Mouse (Mus musculus): ENCODE data around the gene Rbm24.

The Rbm24 gene

DNA sequence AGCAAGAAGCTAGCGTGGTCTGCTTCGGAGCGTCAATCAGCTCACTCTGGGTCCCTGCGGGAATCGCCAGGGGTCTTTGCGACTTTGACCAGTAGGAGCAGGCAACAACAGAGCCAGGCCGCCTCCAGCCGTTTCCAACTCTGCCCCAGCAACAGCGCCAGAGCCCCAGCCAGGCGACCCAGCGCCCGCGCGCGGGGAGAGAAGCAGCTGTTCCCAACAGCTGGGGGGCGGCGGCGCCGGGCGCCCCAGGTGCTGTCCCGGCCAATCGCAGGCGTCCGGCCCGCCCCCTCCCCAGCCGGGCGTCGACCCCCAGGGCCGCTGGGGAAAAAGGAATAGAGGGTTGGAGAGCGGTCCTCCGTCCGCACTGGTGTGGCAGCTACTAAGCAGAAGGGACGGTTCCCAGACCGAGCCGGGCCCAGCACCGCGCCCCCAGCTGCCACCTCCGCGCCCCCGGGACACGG lies at the start of gene Rbm24:
TSS of gene Rbm24 (plus strand) at position 294 of the 461 bp plus-strand sequence.
- peak; percentile 21; the same call in 1 of the 2 replicates for ATAC-seq (ENCODE audit: low TSS enrichment)

DNA sequence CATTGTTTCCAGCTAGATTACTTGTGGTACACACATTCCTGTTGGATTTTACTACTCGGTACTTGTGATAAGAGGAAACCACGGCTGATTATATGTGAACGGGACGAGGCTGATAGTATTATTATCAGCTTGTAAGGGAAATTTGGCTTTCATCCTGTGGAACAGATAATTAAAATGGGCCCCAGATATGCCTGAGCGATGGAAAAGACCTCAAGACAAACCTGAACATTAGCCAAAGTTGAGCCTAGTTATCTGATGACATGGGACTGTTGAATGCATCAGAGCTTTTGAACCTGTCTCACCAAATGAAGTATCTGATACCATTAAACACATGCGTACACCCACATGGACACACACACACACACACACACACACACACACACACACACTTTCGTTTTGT lies 45.4 kb upstream of the Rbm24 start:
- no peak for ATAC-seq (ENCODE audit: low TSS enrichment)

DNA sequence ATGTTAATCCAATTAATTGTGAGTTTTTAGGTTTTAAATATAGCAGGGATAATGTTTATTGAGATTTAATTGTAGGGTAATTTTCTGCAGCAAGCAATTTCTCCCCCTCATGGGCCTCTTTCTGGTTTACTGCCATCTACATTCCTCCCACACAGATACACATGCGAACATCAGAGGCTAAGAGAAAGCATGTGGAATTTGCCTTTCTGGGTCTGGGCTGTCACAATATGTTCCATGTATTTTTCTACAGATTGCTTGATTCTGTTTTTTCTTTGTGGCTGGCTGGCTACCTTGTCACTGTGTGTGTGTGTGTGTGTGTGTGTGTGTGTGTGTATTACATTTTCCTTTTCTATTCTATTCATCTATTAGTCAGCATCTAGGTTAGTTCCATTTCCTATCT lies 42.9 kb upstream of the Rbm24 start:
- ATAC-seq (ENCODE audit: low TSS enrichment): no peak

DNA sequence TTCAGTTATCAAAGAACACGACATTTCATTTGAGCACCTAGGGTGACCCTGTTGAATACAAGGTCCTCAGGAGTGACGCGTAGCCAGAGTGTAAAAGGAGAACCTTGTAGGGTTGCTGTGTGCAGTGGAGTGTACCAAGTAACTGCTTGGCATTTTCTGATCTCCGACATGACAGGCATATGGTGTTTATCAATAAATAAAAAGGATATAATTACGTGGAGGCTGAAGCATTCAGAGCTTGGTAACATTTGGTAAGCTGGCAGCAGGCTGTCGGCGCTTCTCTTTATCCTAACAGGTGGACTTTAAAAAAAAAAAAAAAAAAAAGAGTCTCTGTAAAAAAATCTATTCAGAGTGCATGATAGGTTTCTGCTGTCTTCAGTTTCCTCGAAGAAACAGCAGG lies 30.8 kb upstream of the Rbm24 start:
- no peak for ATAC-seq (ENCODE audit: low TSS enrichment)

DNA sequence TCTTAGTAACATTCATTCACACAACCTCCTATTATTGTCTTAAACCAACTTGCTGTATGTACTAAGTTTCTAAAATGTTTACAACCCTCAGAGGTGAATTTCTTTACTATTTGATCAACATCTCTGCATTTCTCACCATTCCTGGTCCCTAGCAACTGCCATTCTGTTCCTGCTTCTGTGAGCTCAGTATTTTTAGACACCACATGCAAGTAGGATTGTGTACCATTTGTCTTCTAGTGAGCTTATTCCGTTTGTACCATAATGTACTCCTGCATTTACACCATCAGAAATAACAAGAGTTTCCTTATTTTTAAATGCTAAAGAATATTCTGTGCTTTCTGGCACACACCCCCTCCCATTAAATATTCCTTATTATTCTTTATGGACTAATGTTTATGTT lies 26.6 kb upstream of the Rbm24 start:
- ATAC-seq (ENCODE audit: low TSS enrichment): peak; percentile 85; the same call in 1 of the 2 replicates

DNA sequence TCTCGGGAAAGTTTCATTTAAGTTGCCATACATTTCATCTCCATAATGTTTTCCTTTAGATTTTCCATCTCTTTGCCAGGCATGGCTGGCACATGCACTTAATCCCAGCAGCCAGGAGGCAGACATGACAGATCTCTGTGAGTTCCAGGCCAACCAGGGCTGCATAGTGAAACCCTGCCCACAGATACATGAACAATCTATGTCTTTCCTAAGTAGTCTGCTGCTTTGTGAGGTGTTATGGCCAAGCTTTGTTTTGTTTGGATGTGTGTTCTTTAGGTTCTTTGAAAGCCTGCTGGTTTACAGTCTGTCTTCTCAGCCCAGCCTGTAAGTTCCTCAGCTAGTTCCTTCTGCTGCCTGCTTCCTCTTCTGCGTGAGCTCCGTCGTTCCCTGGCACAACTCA lies 25.3 kb upstream of the Rbm24 start:
- ATAC-seq (ENCODE audit: low TSS enrichment): no peak

DNA sequence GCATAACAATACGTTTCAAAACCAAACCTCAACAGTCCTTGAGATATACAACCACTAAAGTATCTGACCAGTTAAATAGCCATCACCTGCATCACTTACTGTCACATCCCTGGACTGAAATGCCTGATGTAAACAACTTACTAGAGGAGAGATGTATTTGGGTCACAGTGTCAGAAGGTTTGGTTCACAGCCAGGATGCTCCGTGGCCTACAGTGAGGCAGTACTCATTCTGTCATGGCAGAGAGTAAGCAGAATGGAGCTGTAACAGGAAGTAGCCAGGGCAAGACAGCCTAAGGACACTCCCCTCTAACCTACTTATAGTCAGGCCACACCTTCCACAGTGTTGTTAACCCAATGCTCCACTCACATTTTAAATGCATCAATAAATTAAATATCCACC lies 24.3 kb upstream of the Rbm24 start:
- ATAC-seq (ENCODE audit: low TSS enrichment): no peak

DNA sequence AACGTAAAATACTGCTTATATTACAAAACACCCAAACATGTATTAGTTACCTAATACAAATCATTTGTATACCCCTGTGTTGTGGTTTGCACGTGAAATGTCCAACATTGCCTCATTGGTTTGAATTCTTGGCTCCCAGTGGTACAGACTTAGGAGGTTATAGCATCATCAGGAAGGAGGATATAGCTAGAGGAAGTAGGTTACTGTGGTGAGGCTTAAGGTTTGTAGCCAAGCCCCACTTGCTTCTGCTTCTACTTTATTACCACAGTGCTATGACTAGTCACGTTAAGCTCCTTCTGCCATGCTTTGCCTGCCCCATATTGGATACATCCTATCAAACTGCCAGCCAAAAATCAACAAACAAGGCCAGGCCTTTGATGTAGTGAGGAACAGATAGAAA lies 21.0 kb upstream of the Rbm24 start:
- ATAC-seq (ENCODE audit: low TSS enrichment): no peak

DNA sequence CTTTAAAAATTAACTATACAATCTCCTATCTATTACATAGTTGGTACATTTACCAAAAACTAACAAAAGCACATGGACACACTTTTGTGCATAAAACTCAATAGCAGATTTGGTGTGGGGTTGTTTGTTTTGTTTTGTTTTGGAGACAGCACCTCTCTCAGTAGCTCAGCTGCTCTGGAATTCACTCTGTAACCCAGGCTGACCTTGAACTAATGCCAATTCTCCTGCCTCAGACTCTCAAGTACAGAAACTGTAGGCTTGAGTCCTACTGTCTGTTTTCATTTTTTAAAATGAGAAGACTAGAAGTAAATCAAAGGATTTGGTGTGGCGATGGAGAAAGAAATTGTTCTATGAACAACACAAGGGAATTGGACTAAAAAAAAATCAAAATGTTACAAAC lies 11.1 kb upstream of the Rbm24 start:
- ATAC-seq (ENCODE audit: low TSS enrichment): no peak

DNA sequence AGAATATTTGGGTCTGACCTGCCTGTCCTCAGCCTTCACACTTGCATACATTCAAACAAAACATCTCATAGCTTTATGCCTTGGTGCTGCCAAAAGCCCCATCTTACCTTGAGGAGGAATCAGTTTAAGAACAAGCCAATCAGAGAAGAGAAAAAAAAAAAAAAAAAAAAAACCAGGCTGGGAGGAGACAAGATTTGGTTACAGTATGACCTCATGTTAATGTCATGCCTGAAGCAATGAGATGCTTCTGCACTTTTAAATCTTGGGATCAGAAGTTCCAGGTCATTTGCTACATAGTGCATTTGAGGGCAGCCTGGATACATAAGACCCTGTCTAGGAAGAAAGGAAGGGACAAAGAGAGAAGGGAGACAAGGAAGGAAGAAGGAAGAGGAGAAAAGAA lies 6.0 kb upstream of the Rbm24 start:
- ATAC-seq (ENCODE audit: low TSS enrichment): no peak

DNA sequence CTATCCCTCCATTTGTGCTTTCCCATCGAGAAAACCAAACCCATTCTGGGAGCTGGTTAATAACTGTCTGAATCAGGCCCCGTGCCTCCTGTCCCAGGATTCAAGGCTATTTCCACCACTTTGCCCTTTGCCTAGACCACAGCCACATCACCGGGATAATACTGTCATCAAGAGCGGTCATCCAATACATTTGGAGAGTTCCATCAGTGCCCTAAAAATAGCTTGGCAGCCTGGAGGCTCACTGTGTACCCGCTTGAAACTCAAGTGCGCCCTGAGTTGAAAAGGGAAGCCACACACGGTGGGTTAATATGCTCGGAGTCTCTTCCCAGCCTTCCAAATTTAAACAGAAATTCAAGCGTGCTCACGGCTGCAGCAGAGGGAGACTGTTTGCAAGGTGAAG lies 4.6 kb upstream of the Rbm24 start:
- peak; percentile 35; the same call in 1 of the 2 replicates for ATAC-seq (ENCODE audit: low TSS enrichment)

DNA sequence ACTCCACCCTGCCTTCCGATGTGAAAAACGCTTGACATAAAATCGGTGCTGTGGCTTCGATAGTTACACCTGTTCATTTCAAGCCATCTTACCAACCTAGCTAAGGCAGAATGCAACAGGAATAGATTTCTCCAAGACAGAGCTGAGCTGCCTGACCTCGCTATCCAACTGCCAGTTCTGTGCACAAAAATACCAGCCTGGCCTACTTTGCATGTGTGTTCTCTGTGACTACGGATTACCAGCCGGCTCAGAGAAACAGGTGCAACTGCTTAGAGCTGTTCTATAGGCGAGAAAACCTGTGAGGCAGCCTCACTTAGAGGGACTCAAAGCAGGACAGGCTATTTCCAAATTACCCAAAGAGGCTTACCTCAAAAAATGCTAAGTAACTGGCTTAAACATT lies 4.2 kb upstream of the Rbm24 start:
- peak; percentile 74 for ATAC-seq (ENCODE audit: low TSS enrichment)

DNA sequence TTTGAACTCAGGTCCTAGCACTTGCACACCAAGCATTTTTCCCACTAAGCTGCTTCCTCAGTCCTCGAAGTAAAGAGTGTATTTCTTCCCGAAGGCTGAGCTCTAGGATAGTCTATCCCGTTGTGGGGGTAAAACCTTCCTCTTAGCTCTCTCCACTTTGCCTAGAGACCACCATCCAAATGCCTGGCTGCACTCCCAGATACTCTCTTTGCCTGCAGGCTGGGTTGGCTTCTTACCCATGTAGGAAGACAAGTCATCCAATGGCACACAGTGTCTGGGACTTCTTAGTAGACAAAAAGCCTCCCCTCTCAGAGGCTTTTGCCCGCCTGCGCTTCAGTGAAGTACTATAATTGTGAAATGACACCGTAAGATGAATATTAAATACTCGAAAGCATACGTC lies 2.2 kb upstream of the Rbm24 start:
- ATAC-seq (ENCODE audit: low TSS enrichment): no peak

DNA sequence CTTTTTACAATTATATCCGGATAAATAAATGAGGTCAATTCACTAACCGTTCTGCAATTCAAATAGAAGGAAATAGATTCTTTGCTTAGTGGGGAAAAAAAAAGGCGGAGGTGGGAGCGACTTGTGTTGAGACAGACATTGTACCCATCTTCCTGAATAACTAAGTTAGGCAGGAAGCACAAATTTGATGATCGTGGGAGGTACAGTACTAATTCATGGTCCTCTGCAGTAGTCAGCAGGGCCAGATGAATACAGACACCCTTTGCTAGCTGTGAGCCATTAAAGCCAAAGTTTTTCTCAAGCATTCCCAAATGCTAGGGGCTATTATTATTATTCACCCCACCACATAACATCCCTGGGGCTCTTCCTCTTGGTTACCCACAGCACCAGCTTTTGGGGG lies 640 bp upstream of the Rbm24 start:
- no peak for ATAC-seq (ENCODE audit: low TSS enrichment)

DNA sequence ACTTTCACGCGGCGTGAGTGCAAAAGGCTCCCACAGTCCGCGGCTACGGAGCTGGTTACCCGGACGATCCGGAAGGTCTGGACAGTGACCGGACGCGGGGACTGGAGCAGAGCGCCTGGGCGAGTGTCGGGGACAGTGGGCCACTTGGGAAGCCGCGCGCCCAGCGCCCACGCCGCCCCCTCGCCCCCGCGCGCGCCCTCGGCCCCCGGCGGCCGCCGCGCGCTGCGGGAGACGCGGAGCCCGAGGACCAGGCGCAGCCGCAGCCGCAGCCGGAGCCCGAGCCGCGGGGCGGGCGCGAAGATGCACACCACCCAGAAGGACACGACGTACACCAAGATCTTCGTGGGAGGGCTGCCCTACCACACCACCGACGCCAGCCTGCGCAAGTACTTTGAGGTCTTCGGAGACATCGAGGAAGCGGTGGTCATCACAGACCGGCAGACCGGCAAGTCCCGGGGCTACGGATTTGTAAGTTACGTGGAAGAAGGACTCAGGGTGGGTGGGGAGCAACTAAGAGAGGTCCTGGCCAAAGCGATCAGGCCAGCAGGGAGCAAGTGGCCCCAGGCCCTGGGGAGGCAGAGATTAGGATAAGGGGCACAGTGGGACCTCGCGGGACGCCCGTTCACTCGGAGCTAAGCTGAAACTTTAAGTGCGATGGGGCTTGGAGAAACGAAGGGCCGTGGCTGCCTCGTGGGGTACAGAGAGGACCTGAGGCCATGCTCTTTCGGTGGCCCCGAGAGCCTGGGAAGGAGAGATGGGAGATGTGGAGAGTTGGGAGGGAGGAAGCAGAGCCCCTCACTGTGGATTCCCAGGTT lies 704 bp downstream of the Rbm24 start:
- peak; percentile 42; the same call in 1 of the 2 replicates for ATAC-seq (ENCODE audit: low TSS enrichment)

DNA sequence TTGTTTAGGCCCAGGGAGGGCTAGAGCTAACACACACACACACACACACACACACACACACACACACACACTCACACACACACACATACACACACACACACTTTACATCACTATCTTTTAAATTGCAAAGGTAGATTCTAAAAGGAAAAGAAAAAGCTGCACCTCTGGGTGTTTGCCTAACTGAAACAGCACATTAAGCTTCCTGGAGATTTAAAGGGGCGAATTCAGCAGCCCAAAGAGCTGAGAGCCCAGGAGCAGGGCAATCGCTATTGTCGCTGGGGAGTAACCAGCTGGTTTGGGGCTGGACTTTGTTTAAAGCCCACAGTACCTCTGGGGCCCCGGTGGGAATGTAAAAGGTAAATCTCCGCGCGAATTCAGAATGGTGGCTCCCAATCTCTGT lies 1.4 kb downstream of the Rbm24 start:
- no peak for ATAC-seq (ENCODE audit: low TSS enrichment)

DNA sequence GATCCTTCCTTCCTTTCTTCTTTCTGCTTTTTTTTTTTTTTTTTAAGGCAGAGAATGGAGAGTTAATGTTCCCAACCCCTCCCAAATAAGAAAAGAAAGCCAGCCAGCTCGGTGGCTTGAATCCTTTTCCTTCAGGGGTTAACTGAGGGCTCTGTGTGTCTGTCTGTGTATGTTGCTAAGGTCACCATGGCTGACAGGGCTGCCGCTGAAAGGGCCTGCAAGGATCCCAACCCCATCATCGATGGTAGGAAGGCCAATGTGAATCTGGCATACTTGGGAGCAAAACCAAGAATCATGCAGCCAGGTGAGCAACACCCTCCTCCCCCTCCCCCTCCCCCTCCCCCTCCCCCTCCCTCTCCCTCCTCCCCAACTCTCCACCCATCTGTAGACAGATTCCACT lies 1.9 kb downstream of the Rbm24 start:
- ATAC-seq (ENCODE audit: low TSS enrichment): no peak

DNA sequence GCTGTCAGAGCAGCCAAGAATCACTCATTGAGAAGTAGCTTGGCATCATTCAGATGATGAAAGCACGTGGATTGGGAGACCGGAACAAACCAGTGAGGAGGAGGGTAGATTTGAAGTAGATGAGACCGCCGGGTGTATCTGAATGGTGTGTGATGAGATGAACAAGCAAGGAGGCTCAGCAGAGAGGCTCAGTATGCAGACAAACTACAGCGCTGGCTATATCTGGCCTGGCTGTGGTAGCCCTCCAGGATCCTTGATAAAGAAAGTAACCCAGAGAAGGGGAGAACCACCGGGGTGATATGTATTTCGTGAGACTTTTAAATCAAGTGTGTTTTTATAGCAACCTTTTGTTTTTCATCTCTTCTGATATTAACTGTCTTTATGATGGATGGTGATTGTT lies 5.6 kb downstream of the Rbm24 start:
- no peak for ATAC-seq (ENCODE audit: low TSS enrichment)

DNA sequence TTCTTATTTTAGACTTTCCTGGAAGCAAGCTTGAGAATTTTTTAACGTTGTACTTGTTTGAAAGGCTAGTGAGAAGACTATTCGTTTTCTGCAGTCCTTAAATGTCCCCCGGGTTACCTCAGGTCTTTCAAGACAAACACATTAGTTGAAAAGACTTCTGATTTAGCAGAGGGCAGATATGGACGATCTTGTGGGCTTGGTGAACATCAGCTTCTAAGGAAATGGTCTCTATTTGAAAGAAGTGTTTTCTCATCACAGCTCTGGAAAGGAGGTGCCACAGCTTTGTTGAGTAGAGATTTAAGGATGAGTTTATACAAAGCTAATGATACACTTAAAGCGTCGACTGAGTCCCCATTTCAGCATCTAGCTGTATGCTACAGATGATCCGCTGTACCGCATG lies 6.1 kb downstream of the Rbm24 start:
- no peak for ATAC-seq (ENCODE audit: low TSS enrichment)

DNA sequence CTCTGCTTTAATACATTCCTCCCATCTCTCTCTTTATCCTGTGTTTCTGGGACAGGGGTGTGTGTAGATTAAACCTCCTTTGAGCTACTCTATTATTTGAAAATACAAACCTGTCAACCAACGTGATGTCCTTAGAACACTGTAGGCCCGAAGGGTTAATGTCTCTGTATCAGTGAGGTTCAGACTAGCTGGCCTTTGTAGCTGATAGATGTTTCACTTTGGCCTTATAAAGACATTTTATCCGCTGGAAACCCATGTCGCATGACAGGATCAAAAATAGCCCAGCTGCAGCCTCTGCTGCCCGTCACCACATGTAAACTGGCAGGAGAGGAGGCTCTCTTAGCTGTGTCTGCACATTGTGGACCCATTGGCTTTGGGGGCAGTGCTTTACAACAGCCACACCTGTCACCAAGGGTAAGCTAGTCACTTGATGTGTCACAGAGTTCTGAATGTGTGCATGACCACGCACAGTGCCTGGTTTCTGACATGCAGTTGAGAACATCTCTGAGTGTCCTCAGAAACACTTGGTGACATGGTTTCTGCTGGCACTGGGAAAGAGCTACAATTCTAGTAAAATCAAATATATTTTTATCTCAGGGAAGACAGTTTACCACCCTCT lies 8.5 kb downstream of the Rbm24 start:
- ATAC-seq (ENCODE audit: low TSS enrichment): peak; percentile 55; the same call in 1 of the 2 replicates

DNA sequence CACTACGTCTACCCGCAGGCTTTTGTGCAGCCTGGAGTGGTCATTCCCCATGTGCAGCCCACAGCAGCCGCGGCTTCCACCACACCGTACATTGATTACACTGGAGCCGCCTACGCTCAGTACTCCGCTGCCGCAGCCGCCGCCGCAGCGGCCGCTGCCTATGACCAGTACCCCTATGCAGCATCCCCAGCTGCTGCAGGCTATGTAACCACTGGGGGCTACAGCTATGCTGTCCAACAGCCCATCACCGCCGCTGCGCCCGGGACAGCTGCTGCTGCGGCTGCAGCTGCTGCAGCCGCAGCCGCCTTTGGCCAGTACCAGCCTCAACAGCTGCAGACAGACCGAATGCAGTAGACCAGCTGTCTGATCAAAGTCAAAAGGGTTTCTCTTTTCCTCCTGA lies 10.7 kb downstream of the Rbm24 start:
- ATAC-seq (ENCODE audit: low TSS enrichment): no peak

DNA sequence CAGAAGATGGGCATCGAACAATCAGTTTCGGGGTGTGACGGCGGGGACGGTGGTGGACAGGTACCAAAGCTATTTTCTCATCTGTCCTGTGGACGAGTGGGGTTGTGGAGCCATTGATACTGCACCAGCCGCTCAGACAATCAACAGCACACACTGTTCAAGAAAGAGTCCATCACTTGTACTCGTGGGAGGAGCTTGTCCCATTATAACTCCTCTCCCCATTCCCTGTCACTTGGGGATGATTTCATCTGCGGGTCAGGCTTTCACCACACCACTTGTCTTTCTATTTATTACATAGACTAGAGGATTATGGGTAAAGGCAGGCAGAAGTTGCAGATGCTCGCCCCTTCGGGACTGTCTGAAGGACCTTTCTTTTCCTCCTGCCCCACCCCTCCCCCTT lies 11.6 kb downstream of the Rbm24 start:
- no peak for ATAC-seq (ENCODE audit: low TSS enrichment)

DNA sequence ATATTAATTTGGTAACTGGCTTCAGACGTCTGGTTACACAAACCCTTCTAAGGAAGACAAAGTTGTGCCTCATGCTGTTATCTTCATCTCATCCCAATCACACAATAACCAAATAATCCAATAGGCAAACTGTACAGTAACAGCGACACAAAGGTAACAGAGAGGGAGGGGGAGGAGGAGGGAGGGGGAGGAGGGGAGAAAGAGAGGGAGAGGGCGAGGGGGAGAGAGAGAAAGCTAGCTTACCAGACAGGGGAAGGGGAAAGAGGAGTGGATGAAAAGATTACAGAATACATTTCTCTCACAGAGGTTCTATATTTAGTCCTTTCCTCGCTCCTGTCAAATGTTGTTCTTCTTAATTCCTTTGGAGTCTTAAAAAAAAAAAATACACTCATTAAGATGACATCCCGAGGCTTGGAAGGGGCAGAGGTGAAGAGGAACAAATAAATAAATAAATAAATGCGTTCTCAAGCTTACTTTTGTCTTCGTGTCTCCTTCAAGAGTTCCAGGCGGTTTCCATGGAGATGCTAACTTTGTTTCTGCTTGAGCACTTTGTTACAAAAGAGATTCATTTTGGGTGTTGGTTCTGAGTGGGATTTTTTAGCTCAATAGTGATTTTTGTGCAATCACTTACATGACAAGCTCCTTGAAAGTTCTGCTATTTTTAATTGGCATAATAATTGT lies 15.8 kb downstream of the Rbm24 start:
- peak; percentile 58; the same call in 1 of the 2 replicates for ATAC-seq (ENCODE audit: low TSS enrichment)

Data from frontal cortex, adult (tissue).